Mouse (Mus musculus) CH12.LX (cell line): ENCODE measurements around the gene Htra3. TPM values are rescaled to one million over a fixed set of nuclear protein-coding genes. Genes with fewer than 3 reads are reported as not detected.

Experiments
- DNase-seq: peaks from one replicate; pipeline ENCODE4 v3.0.0-alpha.2; 2013; ENCODE audit errors: extremely low read depth
- H3K27ac ChIP-seq: 2 replicates; pipeline ENCODE4 v1.5.1; 2012; ENCODE audit warnings: low read depth, mild to moderate bottlenecking, control low read depth, moderate library complexity; ENCODE audit not compliant: insufficient read depth
- H3K27me3 ChIP-seq: replicated peaks from 2 replicates; pipeline ENCODE3; 2012; ENCODE audit warnings: inconsistent platforms
- H3K36me3 ChIP-seq, 2 experiments: replicated peaks in 1 of 2; 2 replicates each; pipeline versions ENCODE3 to v1.6.1; 2012; ENCODE audit warnings: inconsistent platforms in 1 of 2, low read length in 1 of 2, mild to moderate bottlenecking in 1 of 2, mixed read lengths in 1 of 2, moderate library complexity in 1 of 2; ENCODE audit not compliant: control insufficient read depth in 1 of 2, insufficient read depth in 1 of 2
- H3K4me1 ChIP-seq, 2 experiments: 2 replicates each; pipeline ENCODE4 v1.6.1; 2012; ENCODE audit warnings: inconsistent platforms in 1 of 2, moderate library complexity in 1 of 2; ENCODE audit not compliant: insufficient read depth in 2 of 2, control insufficient read depth in 1 of 2
- H3K4me2 ChIP-seq: 2 replicates; pipeline ENCODE4 v1.6.1; 2012; ENCODE audit warnings: low read depth, mild to moderate bottlenecking, control low read depth; ENCODE audit not compliant: poor library complexity, insufficient read depth, severe bottlenecking
- H3K4me3 ChIP-seq, 3 experiments: fragments of 150-350 bp in 1 of 3; sonication (generic) in 1 of 3; replicated peaks in 1 of 3; 2 replicates each; pipeline versions ENCODE3 to v1.5.1; 2011 to 2012; ENCODE audit warnings: low read depth in 2 of 3, low read length in 2 of 3, mild to moderate bottlenecking in 2 of 3, moderate library complexity in 2 of 3, control low read depth in 1 of 3, improper control_type of control experiment in 1 of 3, inconsistent platforms in 1 of 3, mixed read lengths in 1 of 3; ENCODE audit not compliant: poor library complexity in 1 of 3
- H3K79me2 ChIP-seq: replicated peaks from 2 replicates; pipeline ENCODE4 v1.6.1; 2012; ENCODE audit warnings: mild to moderate bottlenecking, moderate library complexity; ENCODE audit not compliant: control insufficient read depth, poor library complexity, insufficient read depth, severe bottlenecking; ENCODE audit errors: extremely low read depth
- H3K9ac ChIP-seq: 2 replicates; pipeline ENCODE4 v1.6.1; 2012; ENCODE audit warnings: low read depth, mild to moderate bottlenecking, control low read depth, moderate library complexity; ENCODE audit not compliant: insufficient read depth
- H3K9me3 ChIP-seq: replicated peaks from 2 replicates; pipeline ENCODE3; 2012; ENCODE audit warnings: low read length, inconsistent platforms, mixed read lengths
- CHD1 ChIP-seq: IDR thresholded peaks from 2 replicates; pipeline ENCODE4 v1.6.1; 2012; ENCODE audit warnings: low read depth, low read length, improper control_type of control experiment, inconsistent platforms
- CTCF ChIP-seq, 2 experiments: IDR thresholded peaks in 1 of 2; conservative IDR thresholded peaks in 1 of 2; 2 replicates each; pipeline ENCODE4 v1.5.1; 2011 to 2012; ENCODE audit warnings: low read depth in 2 of 2, low read length in 2 of 2, improper control_type of control experiment in 1 of 2, inconsistent platforms in 1 of 2, mild to moderate bottlenecking in 1 of 2, moderate library complexity in 1 of 2
- E2F4 ChIP-seq: IDR thresholded peaks from 2 replicates; pipeline ENCODE4 v1.6.1; 2011; ENCODE audit warnings: low read depth, low read length, improper control_type of control experiment; ENCODE audit not compliant: insufficient replicate concordance
- HCFC1 ChIP-seq: IDR thresholded peaks from 2 replicates; pipeline ENCODE4 v1.6.1; 2012; ENCODE audit warnings: low read depth, mild to moderate bottlenecking, inconsistent platforms, low read length, improper control_type of control experiment
- JUN ChIP-seq: IDR thresholded peaks from 2 replicates; pipeline ENCODE4 v1.6.1; 2011; ENCODE audit warnings: low read depth, mild to moderate bottlenecking, low read length, improper control_type of control experiment, moderate library complexity; ENCODE audit not compliant: insufficient read depth
- KAT2A ChIP-seq: IDR thresholded peaks from 2 replicates; pipeline ENCODE4 v1.6.1; 2012; ENCODE audit warnings: low read length, improper control_type of control experiment, inconsistent platforms; ENCODE audit not compliant: insufficient replicate concordance
- MAX ChIP-seq: IDR thresholded peaks from 2 replicates; pipeline ENCODE4 v1.6.1; 2011; ENCODE audit warnings: low read length, improper control_type of control experiment
- MXI1 ChIP-seq: IDR thresholded peaks from 2 replicates; pipeline ENCODE4 v1.6.1; 2011; ENCODE audit warnings: mild to moderate bottlenecking, low read depth, low read length, improper control_type of control experiment
- NRF1 ChIP-seq: IDR thresholded peaks from 2 replicates; pipeline ENCODE4 v1.6.1; 2014; ENCODE audit warnings: low read depth, mild to moderate bottlenecking, inconsistent platforms, low read length, improper control_type of control experiment, moderate library complexity
- POLR2A ChIP-seq: IDR thresholded peaks from 2 replicates; pipeline ENCODE4 v1.6.1; 2011; ENCODE audit warnings: low read depth, mild to moderate bottlenecking, improper control_type of control experiment, low read length
- RAD21 ChIP-seq: IDR thresholded peaks from 2 replicates; pipeline ENCODE4 v1.6.1; 2011; ENCODE audit warnings: low read depth, mild to moderate bottlenecking, low read length, improper control_type of control experiment, moderate library complexity
- RCOR1 ChIP-seq: conservative IDR thresholded peaks from 2 replicates; pipeline ENCODE4 v1.6.1; 2012; ENCODE audit warnings: low read depth, mild to moderate bottlenecking, inconsistent platforms, low read length, improper control_type of control experiment
- SIN3A ChIP-seq: IDR thresholded peaks from 2 replicates; pipeline ENCODE4 v1.6.1; 2012; ENCODE audit warnings: low read length, improper control_type of control experiment, inconsistent platforms
- SMC3 ChIP-seq: IDR thresholded peaks from 2 replicates; pipeline ENCODE4 v1.6.1; 2011; ENCODE audit warnings: low read depth, low read length, improper control_type of control experiment
- TBP ChIP-seq: conservative IDR thresholded peaks from 2 replicates; pipeline ENCODE4 v1.6.1; 2011; ENCODE audit warnings: low read depth, low read length, improper control_type of control experiment
- TCF12 ChIP-seq: IDR thresholded peaks from 2 replicates; pipeline ENCODE4 v1.6.1; 2014; ENCODE audit warnings: low read depth, mild to moderate bottlenecking, inconsistent platforms, low read length, improper control_type of control experiment
- UBTF ChIP-seq: IDR thresholded peaks from 2 replicates; pipeline ENCODE4 v1.6.1; 2012; ENCODE audit warnings: low read depth, mild to moderate bottlenecking, inconsistent platforms, low read length, improper control_type of control experiment, moderate library complexity
- ZNF384 ChIP-seq: IDR thresholded peaks from 2 replicates; pipeline ENCODE4 v1.6.1; 2012; ENCODE audit warnings: low read depth, low read length, improper control_type of control experiment, inconsistent platforms
- dilution Hi-C: fragments of 300-500 bp; cut with MboI; formaldehyde crosslinking; loops from 2 replicates; pipeline ENCODE4 v1.14.3; 2020; ENCODE audit warnings: low sequenced_read_pairs; ENCODE audit not compliant: extremely low pct_unique_long_range_greater_than_20kb, extremely low pct_ligation_motif_present
- in situ Hi-C: fragments of 300-500 bp; cut with MboI; formaldehyde crosslinking; loops from 3 replicates; pipeline ENCODE4 v1.14.3; 2019; ENCODE audit warnings: low sequenced_read_pairs, low pct_ligation_motif_present, low pct_unique_long_range_greater_than_20kb, mixed read lengths
- polyA plus RNA-seq: library from polyadenylated mRNA; unstranded; fragments of >175 nt; gene quantifications from 2 replicates; pipeline ENCODE4 v1.2.1, GENCODE M21; 2012; ENCODE audit warnings: low read depth; ENCODE audit not compliant: insufficient read length
- total RNA-seq, 2 experiments: library from RNA; depleted of rRNA; stranded (reverse); fragments of 300-350 nt in 1 of 2; fragments of >200 nt in 1 of 2; gene quantifications; 2 replicates each; pipeline ENCODE4 v1.2.3; 2012 to 2014

Htra3 gene
- total and polyA plus RNA-seq, 3 experiments = not detected

- H3K4me2 ChIP-seq = no peak overlapping the region
- peaks cover 32% of the 10 kb centered on the region for H3K27me3 ChIP-seq
- in situ Hi-C loops (no loop called here), dilution Hi-C loops (no loop called here)
- H3K36me3 ChIP-seq = no peaks in the 10 kb centered on the region
- no peak overlapping the region for H3K27ac ChIP-seq
- TF ChIP-seq CTCF (conservative IDR thresholded peaks at IDR 0.05 in 1 of 2, IDR thresholded peaks at IDR 0.05 in 1 of 2; ENCODE audit: low read depth in 2 of 2, low read length in 2 of 2) = no peak
- TF ChIP-seq TCF12 = no peak
- no peak for TF ChIP-seq MAX
- no peak for TF ChIP-seq E2F4
- no peak for TF ChIP-seq MXI1
- TF ChIP-seq SIN3A = no peak
- no peaks in the 10 kb centered on the region for H3K4me1 ChIP-seq
- H3K9me3 ChIP-seq = no peaks in the 10 kb centered on the region
- no peak for DNase-seq
- H3K9ac ChIP-seq = no peak overlapping the region
- no peaks in the 10 kb centered on the region for H3K79me2 ChIP-seq
- H3K4me3 ChIP-seq = no peak overlapping the region
Observed at GRCm38 (mm10) chr5:35672581-35672980, 7.0 kb downstream of the Htra3 start.

- Histone ChIP-seq H3K27ac (no peak overlapping the region), H3K36me3 (no peaks in the 10 kb centered on the region), H3K4me3 (no peak overlapping the region), H3K9me3 (no peaks in the 10 kb centered on the region), H3K9ac (no peak overlapping the region), H3K4me1 (no peaks in the 10 kb centered on the region), H3K27me3 (peaks cover 37% of the 10 kb centered on the region)
- in situ Hi-C loops (no loop called here), dilution Hi-C loops (no loop called here)
- no peak for TF ChIP-seq JUN
- TF ChIP-seq RCOR1 = no peak
- TF ChIP-seq RAD21 = no peak
- no peak for TF ChIP-seq MAX
- no peak for TF ChIP-seq POLR2A
- TF ChIP-seq MXI1 = no peak
- TF ChIP-seq KAT2A = no peak
- no peak for TF ChIP-seq TCF12
- no peak for TF ChIP-seq CHD1
- no peak for TF ChIP-seq NRF1
- TF ChIP-seq UBTF = no peak
- TF ChIP-seq HCFC1 = no peak
- no peak for TF ChIP-seq ZNF384
- TF ChIP-seq SMC3 = no peak
- no peak for TF ChIP-seq TBP
- TF ChIP-seq, all 38 proteins: peak for 0
- no peak for DNase-seq
- H3K79me2 ChIP-seq = no peaks in the 10 kb centered on the region
- H3K4me2 ChIP-seq = no peak overlapping the region
Observed at GRCm38 (mm10) chr5:35671474-35671891, 8.1 kb downstream of the Htra3 start.
